In the genomic region with DNA sequence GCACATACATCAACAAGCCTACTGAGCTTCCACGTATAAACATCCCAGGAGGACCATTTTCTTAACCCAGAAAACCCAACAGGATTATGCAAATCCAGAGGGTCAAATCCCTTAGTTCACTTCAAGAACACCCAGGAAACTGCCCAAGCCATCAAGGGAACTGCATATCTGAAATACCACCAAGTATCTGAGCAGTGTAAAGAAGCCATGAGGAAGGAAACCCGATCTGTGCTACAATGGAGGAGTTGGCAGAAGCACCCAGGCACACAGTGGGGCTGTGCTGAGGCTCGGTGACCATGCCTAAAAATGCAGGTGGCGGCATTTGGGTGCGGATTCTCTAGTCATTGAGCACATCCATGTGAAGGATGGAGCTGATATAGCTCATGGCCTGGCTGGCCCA, we compare ENCODE assay signal across 21 mouse cellular contexts. TPM values are rescaled to one million over a fixed set of nuclear protein-coding genes. Genes with fewer than 3 reads are reported as not detected.
DNase-seq lines count a peak whose midpoint lies in the region; ATAC-seq and TF ChIP-seq lines count a peak whose summit lies in the region.
"Had no signal": no experiment of that assay in that cellular context is flagged by ENCODE, and none has a peak within 500 bp of the region (broad histone marks: within the 10 kb centered on the region; RNA-seq: fewer than 3 reads in every experiment).

No protein-coding gene starts in this region.

- TF ChIP-seq EP300 in liver, embryonic 14.5 days (IDR thresholded peaks at IDR 0.05; ENCODE audit: low read depth), result no peak
- no peak for TF ChIP-seq EP300 in liver, postnatal 0 days (IDR thresholded peaks at IDR 0.05; ENCODE audit: low read depth)

- no peak for DNase-seq in liver, embryonic 11.5 days (ENCODE audit: low spot score)
- DNase-seq in liver, embryonic 14.5 days (ENCODE audit: low read depth in 3 of 3, low spot score in 3 of 3), result no peak
- no peak for DNase-seq in liver, postnatal 0 days
- no peak for DNase-seq in forebrain, postnatal 0 days
- DNase-seq in neural tube, embryonic 10.5 days (ENCODE audit: extremely low spot score, low spot score), result no peak
- DNase-seq: adrenal gland, adult 8-10 months; adrenal gland, postnatal 14 days; adrenal gland, postnatal 36 days; cerebellum, adult 11-12 months; cerebellum, adult 2 months; cerebellum, adult 9-10 months; cerebellum, postnatal 10 days; cerebellum, postnatal 25 days had no signal

- 78% methylated on average over 5 of the region's 5 CpGs for WGBS in liver, embryonic 12.5 days (ENCODE audit: insufficient replicate concordance)
- WGBS in liver, embryonic 11.5 days, result 79% methylated on average over 5 of the region's 5 CpGs
- 82% methylated on average over 5 of the region's 5 CpGs for WGBS in liver, embryonic 14.5 days (ENCODE audit: insufficient replicate concordance)
- WGBS in liver, postnatal 0 days (ENCODE audit: insufficient replicate concordance), result 84% methylated on average over 5 of the region's 5 CpGs
- WGBS in liver, embryonic 15.5 days (ENCODE audit: insufficient replicate concordance), result 79% methylated on average over 5 of the region's 5 CpGs
- WGBS in forebrain, postnatal 0 days, result 76% methylated on average over 5 of the region's 5 CpGs

- H3K27ac ChIP-seq in liver, embryonic 12.5 days, result peak overlapping the region; percentile 59
- no peak overlapping the region for H3K27ac ChIP-seq in liver, embryonic 11.5 days (ENCODE audit: low read depth, low read length)
- H3K27ac ChIP-seq in liver, embryonic 14.5 days, result peak overlapping the region; percentile 63
- H3K27ac ChIP-seq in liver, postnatal 0 days (ENCODE audit: low read depth), result no peak overlapping the region
- peak overlapping the region; percentile 67 for H3K27ac ChIP-seq in liver, embryonic 15.5 days (replicated peaks)
- H3K27ac ChIP-seq in forebrain, postnatal 0 days (ENCODE audit: low read depth, low read length), result no peak overlapping the region
- H3K27ac ChIP-seq: embryonic facial prominence, embryonic 10.5 days; embryonic facial prominence, embryonic 12.5 days; forebrain, embryonic 13.5 days; forebrain, embryonic 15.5 days had no signal

- no peak for ATAC-seq in liver, embryonic 12.5 days
- ATAC-seq in liver, embryonic 11.5 days (replicated peaks; ENCODE audit: low FRiP score), result no peak
- ATAC-seq in liver, embryonic 14.5 days (ENCODE audit: insufficient read depth), result no peak
- no peak for ATAC-seq in liver, postnatal 0 days
- ATAC-seq in liver, embryonic 15.5 days (ENCODE audit: insufficient read depth), result no peak
- ATAC-seq in forebrain, postnatal 0 days, result no peak
- ATAC-seq: activated CD4-positive, CD25-positive, alpha-beta regulatory T cell, adult 4 months; forebrain, embryonic 13.5 days; forebrain, embryonic 15.5 days; Patski had no signal

- peaks cover 64% of the 10 kb centered on the region for H3K4me1 ChIP-seq in liver, embryonic 12.5 days
- H3K4me1 ChIP-seq in liver, embryonic 11.5 days (replicated peaks; ENCODE audit: control insufficient read depth, insufficient read depth, low read length), result peaks cover 15% of the 10 kb centered on the region
- H3K4me1 ChIP-seq in liver, embryonic 14.5 days (replicated peaks; ENCODE audit: control insufficient read depth in 2 of 2, insufficient read depth in 2 of 2, low read length in 1 of 2), result peaks cover 45 to 56% of the 10 kb centered on the region in 2 experiments
- peaks cover 37% of the 10 kb centered on the region for H3K4me1 ChIP-seq in liver, postnatal 0 days (ENCODE audit: insufficient read depth)
- H3K4me1 ChIP-seq in liver, embryonic 15.5 days (replicated peaks), result peaks cover 79% of the 10 kb centered on the region
- 0 out of 2 replicates have a peak, but pooled peaks cover 3% of the 10 kb centered on the region for H3K4me1 ChIP-seq in forebrain, postnatal 0 days (ENCODE audit: insufficient read depth)

- H3K9ac ChIP-seq in liver, embryonic 12.5 days, result no peak overlapping the region
- no peak overlapping the region for H3K9ac ChIP-seq in liver, embryonic 11.5 days (ENCODE audit: low read depth, low read length)
- no peak overlapping the region; the same call in 1 of the 2 replicates for H3K9ac ChIP-seq in liver, embryonic 14.5 days (replicated peaks)
- H3K9ac ChIP-seq in liver, postnatal 0 days (replicated peaks), result no peak overlapping the region
- H3K9ac ChIP-seq in liver, embryonic 15.5 days, result peak overlapping the region; percentile 14; the same call in 1 of the 2 replicates
- no peak overlapping the region for H3K9ac ChIP-seq in forebrain, postnatal 0 days
- H3K9ac ChIP-seq: embryonic facial prominence, embryonic 12.5 days; forebrain, embryonic 13.5 days; forebrain, embryonic 15.5 days had no signal

- no peaks in the 10 kb centered on the region for H3K27me3 ChIP-seq in liver, embryonic 12.5 days (replicated peaks)
- no peaks in the 10 kb centered on the region for H3K27me3 ChIP-seq in liver, embryonic 11.5 days (replicated peaks; ENCODE audit: control insufficient read depth, insufficient read depth, low read length)
- H3K27me3 ChIP-seq in liver, embryonic 14.5 days (ENCODE audit: control insufficient read depth, insufficient read depth, low read length), result no peaks in the 10 kb centered on the region
- H3K27me3 ChIP-seq in liver, postnatal 0 days (ENCODE audit: insufficient read depth, low read length), result no peaks in the 10 kb centered on the region
- no peaks in the 10 kb centered on the region for H3K27me3 ChIP-seq in liver, embryonic 15.5 days
- no peaks in the 10 kb centered on the region for H3K27me3 ChIP-seq in forebrain, postnatal 0 days (ENCODE audit: insufficient read depth, low read length)
- H3K27me3 ChIP-seq: embryonic facial prominence, embryonic 12.5 days; forebrain, embryonic 13.5 days; forebrain, embryonic 15.5 days; Patski had no signal

- H3K36me3 ChIP-seq in liver, embryonic 12.5 days, result 0 out of 2 replicates have a peak, but pooled peaks cover 3% of the 10 kb centered on the region
- no peaks in the 10 kb centered on the region for H3K36me3 ChIP-seq in liver, embryonic 11.5 days (ENCODE audit: control insufficient read depth, insufficient read depth, low read length)
- no peaks in the 10 kb centered on the region for H3K36me3 ChIP-seq in liver, embryonic 14.5 days (replicated peaks; ENCODE audit: control insufficient read depth, insufficient read depth, low read depth)
- no peaks in the 10 kb centered on the region for H3K36me3 ChIP-seq in liver, postnatal 0 days (replicated peaks; ENCODE audit: insufficient read depth, low read length)
- no peaks in the 10 kb centered on the region for H3K36me3 ChIP-seq in liver, embryonic 15.5 days (replicated peaks)
- no peaks in the 10 kb centered on the region for H3K36me3 ChIP-seq in forebrain, postnatal 0 days (ENCODE audit: insufficient read depth)
- H3K36me3 ChIP-seq: embryonic facial prominence, embryonic 10.5 days; embryonic facial prominence, embryonic 12.5 days; forebrain, embryonic 15.5 days had no signal

- H3K4me2 ChIP-seq in liver, embryonic 12.5 days, result no peak overlapping the region
- H3K4me2 ChIP-seq in liver, embryonic 11.5 days, result no peak overlapping the region
- no peak overlapping the region for H3K4me2 ChIP-seq in liver, embryonic 14.5 days (ENCODE audit: low read depth)
- no peak overlapping the region for H3K4me2 ChIP-seq in liver, postnatal 0 days (ENCODE audit: low read depth, low read length)
- H3K4me2 ChIP-seq in liver, embryonic 15.5 days, result no peak overlapping the region
- H3K4me2 ChIP-seq in forebrain, postnatal 0 days (ENCODE audit: low read depth), result no peak overlapping the region
- H3K4me2 ChIP-seq: embryonic facial prominence, embryonic 12.5 days; forebrain, embryonic 13.5 days; forebrain, embryonic 15.5 days had no signal

- H3K9me3 ChIP-seq in liver, embryonic 12.5 days (replicated peaks), result no peaks in the 10 kb centered on the region
- no peaks in the 10 kb centered on the region for H3K9me3 ChIP-seq in liver, embryonic 11.5 days (ENCODE audit: control insufficient read depth, low read length)
- H3K9me3 ChIP-seq in liver, embryonic 14.5 days (ENCODE audit: control insufficient read depth, low read length), result no peaks in the 10 kb centered on the region
- H3K9me3 ChIP-seq in liver, postnatal 0 days (ENCODE audit: low read length), result no peaks in the 10 kb centered on the region
- no peaks in the 10 kb centered on the region for H3K9me3 ChIP-seq in liver, embryonic 15.5 days (replicated peaks)
- H3K9me3 ChIP-seq in forebrain, postnatal 0 days (ENCODE audit: low read length), result no peaks in the 10 kb centered on the region
- H3K9me3 ChIP-seq: embryonic facial prominence, embryonic 10.5 days; embryonic facial prominence, embryonic 12.5 days; forebrain, embryonic 13.5 days; forebrain, embryonic 15.5 days had no signal

- no peak for TF ChIP-seq CTCF in liver, embryonic 14.5 days (IDR thresholded peaks at IDR 0.05; ENCODE audit: low read depth)
- TF ChIP-seq CTCF in liver, postnatal 0 days (IDR thresholded peaks at IDR 0.05; ENCODE audit: low read depth), result no peak
- TF ChIP-seq CTCF in forebrain, postnatal 0 days (IDR thresholded peaks at IDR 0.05; ENCODE audit: low read depth), result no peak

- no peak overlapping the region for H3K4me3 ChIP-seq in liver, embryonic 12.5 days
- no peak overlapping the region for H3K4me3 ChIP-seq in liver, embryonic 11.5 days (ENCODE audit: low read depth, low read length)
- H3K4me3 ChIP-seq in liver, embryonic 14.5 days (ENCODE audit: insufficient read depth in 1 of 2, low read depth in 2 of 2, low read length in 2 of 2), result no peak overlapping the region
- H3K4me3 ChIP-seq in liver, postnatal 0 days (ENCODE audit: low read depth, low read length), result no peak overlapping the region
- H3K4me3 ChIP-seq in liver, embryonic 15.5 days (replicated peaks), result no peak overlapping the region
- H3K4me3 ChIP-seq in forebrain, postnatal 0 days (ENCODE audit: low read depth, low read length), result no peak overlapping the region
- H3K4me3 ChIP-seq: embryonic facial prominence, embryonic 10.5 days; embryonic facial prominence, embryonic 12.5 days; forebrain, embryonic 13.5 days; forebrain, embryonic 15.5 days had no signal

RNA-seq across cellular contexts. Expression of a gene that starts 50.4 kb away (rescaled TPM):
- 32.9 and 33.5 TPM in 2 replicates for polyA plus RNA-seq in liver, embryonic 12.5 days (2016; fragmentation: Nextera tagmentation; extraction: Ambion mirVana)
- polyA plus RNA-seq in liver, embryonic 11.5 days (2014; fragmentation: Nextera tagmentation; extraction: Ambion mirVana), result 34.6 and 43.3 TPM in 2 replicates
- polyA plus RNA-seq in liver, embryonic 14.5 days (2012; rRNA removed), result 37.6 and 57.5 TPM in 2 replicates
- 35.5 and 41.9 TPM in 2 replicates for polyA plus RNA-seq in liver, embryonic 14.5 days (2014; fragmentation: Nextera tagmentation; extraction: Ambion mirVana)
- 15.8 and 17.7 TPM in 2 replicates for polyA plus RNA-seq in liver, postnatal 0 days (2015; fragmentation: Nextera tagmentation; extraction: Ambion mirVana)
- polyA plus RNA-seq in liver, embryonic 15.5 days (2015; fragmentation: Nextera tagmentation; extraction: Ambion mirVana), result 24.4 and 29.4 TPM in 2 replicates
- total RNA-seq in forebrain, postnatal 0 days (2014; rRNA removed), result 119 and 200 TPM in 2 replicates
- polyA plus RNA-seq in forebrain, postnatal 0 days (2015; fragmentation: Nextera tagmentation; extraction: Ambion mirVana), result 14.5 and 18.9 TPM in 2 replicates

Comparison
In these comparisons a context has a peak if more than half of its experiments do, and no peak if none do; other contexts are left out.
1. H3K27ac ChIP-seq: peak in liver, embryonic 12.5 days (single experiment), liver, embryonic 14.5 days (single experiment) and liver, embryonic 15.5 days (single experiment); none in liver, embryonic 11.5 days (single experiment), liver, postnatal 0 days (single experiment) and forebrain, postnatal 0 days (single experiment).